Mouse (Mus musculus) central nervous system, embryonic 18 days (tissue): ENCODE data around the gene Cpt1c. TPM values are rescaled to one million over a fixed set of nuclear protein-coding genes. Genes with fewer than 3 reads are reported as not detected.

ENCODE experiments used
- polyA plus RNA-seq: library from polyadenylated mRNA; depleted of rRNA; stranded (reverse); fragments of >200 nt; gene quantifications from 2 replicates; pipeline ENCODE4 v1.2.3, GENCODE M21; 2012; rRNA removed

The Cpt1c gene
- polyA plus RNA-seq, result 96.5 and 105 TPM in 2 replicates

DNA sequence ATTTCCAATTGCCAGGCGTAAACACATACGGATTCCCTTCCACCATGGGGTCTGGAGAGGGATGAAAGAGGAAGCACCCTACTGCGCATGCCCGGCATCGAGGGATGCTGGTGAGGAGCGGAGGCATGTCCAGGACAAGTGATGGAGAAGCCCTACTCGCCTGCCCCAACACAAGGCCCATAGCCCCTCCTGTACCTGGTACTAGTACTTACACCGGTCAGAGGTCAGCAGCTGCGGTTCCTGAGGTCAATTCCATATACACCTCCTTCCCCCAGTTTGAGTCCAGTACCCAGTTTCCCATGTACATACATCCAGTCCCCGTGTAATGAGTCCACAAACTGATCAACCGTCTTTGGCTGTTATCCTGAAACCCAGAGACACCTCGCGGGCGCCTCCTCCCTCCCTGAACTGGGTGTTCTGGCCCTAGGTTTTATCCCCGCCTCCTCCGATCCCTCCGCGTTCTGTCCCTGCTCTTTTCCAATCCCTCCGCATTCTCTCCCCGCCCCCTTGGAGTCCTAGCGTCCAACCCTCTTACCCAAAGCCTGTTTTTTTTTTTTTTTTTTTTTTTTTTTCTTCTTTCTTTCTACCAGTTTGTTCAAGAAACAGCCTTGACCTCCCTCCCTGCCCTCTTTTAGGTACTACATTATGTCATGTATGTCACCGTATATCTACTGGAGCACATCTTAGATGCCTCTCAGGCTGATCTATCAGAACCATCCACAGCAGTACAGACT, at the start of gene Cpt1c:
Cpt1c (minus strand) TSS at position 469 of the 734 bp plus-strand sequence.

GRCm38 (mm10) chr7:45017242-45018061, 42.8 kb upstream of the Cpt1c start, which contains the start of gene Rras:
Gene Rras, plus strand, starts transcription at chr7:45017961.

DNA sequence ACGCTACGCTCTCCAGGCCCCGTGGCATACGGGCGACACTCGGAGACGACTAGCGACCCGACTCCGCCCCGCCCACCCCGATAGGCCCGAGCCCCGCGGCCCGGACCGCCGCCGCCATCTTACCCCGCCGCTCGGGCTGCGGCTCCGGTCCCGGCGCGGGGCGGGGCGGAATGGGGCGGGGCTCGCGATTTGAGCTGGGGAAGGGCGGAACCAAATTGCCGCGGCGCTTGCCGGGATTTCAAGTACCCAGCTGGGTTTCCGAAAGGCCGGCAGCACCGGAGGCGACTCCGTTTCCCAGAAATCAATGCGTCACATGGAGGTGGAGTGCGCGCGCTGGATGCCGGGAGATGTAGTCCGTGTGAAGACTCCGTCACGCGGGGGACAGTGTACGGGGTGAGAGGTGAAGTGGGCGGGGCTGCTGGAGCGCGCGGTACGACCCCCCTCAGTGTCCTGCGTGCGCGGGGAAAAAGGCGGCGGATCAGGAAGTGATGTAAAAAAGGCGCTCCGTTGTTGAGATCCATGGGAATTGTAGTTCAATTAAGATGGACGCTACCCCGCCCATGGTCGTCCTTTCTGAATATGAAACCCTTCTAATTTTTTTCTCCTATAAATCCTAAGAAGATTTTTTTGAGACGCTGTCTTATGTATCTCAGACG, 41.4 kb upstream of the Cpt1c start, which contains the start of gene Scaf1:
Scaf1 (minus strand) TSS at position 407 of the 656 bp plus-strand sequence.

GRCm38 (mm10) chr7:44998501-44998955, 23.9 kb upstream of the Cpt1c start, which contains the start of gene Bcl2l12:
Gene Bcl2l12, minus strand, starts transcription at chr7:44998712.

GRCm38 (mm10) chr7:44997231-44997939, 22.7 kb upstream of the Cpt1c start, which contains the start of gene Irf3:
Gene Irf3, plus strand, starts transcription at chr7:44997648.

DNA sequence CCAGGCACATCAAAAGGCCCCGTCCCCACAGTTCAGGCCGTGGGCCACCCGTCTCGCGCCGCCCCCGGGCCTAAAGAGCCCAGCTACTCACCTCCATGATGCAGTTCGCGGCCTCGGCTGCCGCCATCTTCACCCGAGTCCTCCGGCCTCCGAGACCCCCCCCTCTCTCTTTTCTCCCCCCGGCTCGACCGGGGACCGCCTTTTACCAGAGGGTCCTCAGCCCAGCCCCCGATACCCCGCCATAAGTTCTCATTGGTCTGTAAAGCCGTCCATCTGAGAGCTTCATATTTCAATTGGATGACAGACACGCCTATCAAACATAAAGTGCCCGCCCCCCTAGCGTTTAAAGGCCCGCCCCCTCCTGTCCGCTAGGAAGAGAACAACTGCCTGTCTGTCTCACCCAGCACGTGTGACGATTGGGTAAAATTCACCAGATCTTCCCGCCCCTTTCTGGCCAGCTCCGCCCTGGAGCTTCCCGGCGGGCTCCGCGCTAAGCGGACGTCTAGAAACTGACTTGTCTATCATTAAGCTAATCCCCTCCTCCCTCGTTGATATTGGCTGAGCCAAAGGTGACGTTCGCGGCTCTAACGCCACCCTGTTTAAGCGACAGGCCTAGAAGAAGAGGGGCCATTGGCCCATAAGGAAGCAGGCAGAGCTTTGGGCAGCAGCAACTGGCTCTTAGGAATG, 11.7 kb upstream of the Cpt1c start, which contains the start of gene Prmt1:
Prmt1 (minus strand) TSS at position 377 of the 687 bp plus-strand sequence.

GRCm38 (mm10) chr7:44942904-44943303, 31.7 kb downstream of the Cpt1c start, which contains the start of gene Tsks:
Gene Tsks, plus strand, starts transcription at chr7:44943204.

DNA sequence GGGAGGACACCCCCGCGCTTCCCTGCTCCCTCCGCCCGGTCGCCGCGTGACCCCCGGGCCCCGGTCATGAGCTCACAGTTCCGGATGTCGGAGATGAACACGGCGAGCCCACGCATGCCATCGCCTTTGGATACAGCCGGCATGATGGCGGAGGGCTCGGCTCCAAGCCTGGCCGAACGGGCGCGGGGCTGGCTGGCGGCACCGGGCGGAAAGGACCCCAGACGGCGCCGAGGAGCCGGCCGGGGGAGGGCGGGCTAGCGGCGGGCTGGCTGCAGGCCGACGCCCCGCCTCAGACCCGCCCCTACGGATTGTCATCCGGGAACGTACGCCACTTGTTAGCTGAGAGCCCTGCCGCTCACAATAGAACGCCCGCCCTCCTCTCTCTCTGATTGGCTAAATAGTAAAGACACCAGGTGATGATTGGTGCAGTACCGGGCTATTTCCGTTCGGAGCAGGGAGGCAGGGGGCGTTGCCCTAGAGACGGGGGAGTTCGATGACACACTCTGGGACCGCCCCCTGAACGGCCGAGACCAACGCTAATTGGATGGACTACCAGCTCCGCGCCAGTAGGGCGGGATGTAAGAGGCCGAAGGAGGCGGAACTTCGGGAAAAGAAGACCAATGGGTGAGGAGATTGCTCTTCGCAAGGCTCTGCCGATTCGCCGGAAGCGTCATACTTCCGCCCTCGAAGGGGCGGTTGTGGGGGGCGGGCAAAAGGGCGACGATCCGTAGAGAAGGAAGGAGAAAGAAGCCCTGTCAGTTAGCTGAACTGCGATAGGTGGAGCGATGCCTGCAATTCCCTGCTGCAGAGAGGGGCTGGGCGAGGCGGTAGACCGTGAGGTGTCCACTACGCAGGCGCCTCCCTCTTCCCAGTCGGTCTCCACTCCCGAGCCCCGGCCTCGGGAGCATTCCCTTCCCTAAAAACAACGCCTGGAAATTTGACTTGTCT, 45.2 kb downstream of the Cpt1c start, which contains the start of gene Ap2a1:
Ap2a1 (minus strand) TSS at position 293 of the 948 bp plus-strand sequence.

Other genes starting within 250 kb of the Cpt1c start
- gene Vrk3, start 226.4 kb downstream of the Cpt1c start, polyA plus RNA-seq, result 28.7 TPM in 2 replicates
- 1.2 and 1.3 TPM in 2 replicates for gene Zfp473, start 223.8 kb downstream of the Cpt1c start, polyA plus RNA-seq
- 60.4 and 62.0 TPM in 2 replicates for gene Nup62, start 158.8 kb downstream of the Cpt1c start, polyA plus RNA-seq
- 0.43 and 0.61 TPM in 2 replicates for gene Il4i1, start 158.5 kb downstream of the Cpt1c start, polyA plus RNA-seq
- 15.3 and 17.9 TPM in 2 replicates for gene Atf5, start 158.2 kb downstream of the Cpt1c start, polyA plus RNA-seq
- gene Akt1s1, start 125.9 kb downstream of the Cpt1c start, polyA plus RNA-seq, result 98.0 and 109 TPM in 2 replicates
- 104 and 109 TPM in 2 replicates for gene Tbc1d17, start 125.8 kb downstream of the Cpt1c start, polyA plus RNA-seq
- gene Pnkp, start 117.7 kb downstream of the Cpt1c start, polyA plus RNA-seq, result 31.5 and 33.3 TPM in 2 replicates
- 560 and 658 TPM in 2 replicates for gene Ptov1, start 105.1 kb downstream of the Cpt1c start, polyA plus RNA-seq
- gene Med25, start 82.1 kb downstream of the Cpt1c start, polyA plus RNA-seq, result 135 and 146 TPM in 2 replicates
- gene Fuz, start 78.8 kb downstream of the Cpt1c start, polyA plus RNA-seq, result 23.8 and 23.9 TPM in 2 replicates
- gene Ap2a1, start 45.4 kb downstream of the Cpt1c start, polyA plus RNA-seq, result 139 and 165 TPM in 2 replicates
- gene Tsks, start 31.6 kb downstream of the Cpt1c start, polyA plus RNA-seq, result 0.08 and 0.10 TPM in 2 replicates
- 861 and 874 TPM in 2 replicates for gene Prmt1, start 11.7 kb upstream of the Cpt1c start, polyA plus RNA-seq
- 89.9 and 97.5 TPM in 2 replicates for gene Irf3, start 22.8 kb upstream of the Cpt1c start, polyA plus RNA-seq
- 8.4 and 10.7 TPM in 2 replicates for gene Bcl2l12, start 23.9 kb upstream of the Cpt1c start, polyA plus RNA-seq
- gene Scaf1, start 41.5 kb upstream of the Cpt1c start, polyA plus RNA-seq, result 91.3 and 106 TPM in 2 replicates
- 20.9 and 23.6 TPM in 2 replicates for gene Rras, start 43.1 kb upstream of the Cpt1c start, polyA plus RNA-seq
- 9.9 and 13.2 TPM in 2 replicates for gene Prr12, start 78.0 kb upstream of the Cpt1c start, polyA plus RNA-seq
- gene Nosip, start 87.6 kb upstream of the Cpt1c start, polyA plus RNA-seq, result 74.9 and 77.9 TPM in 2 replicates
- gene Prrg2, start 87.8 kb upstream of the Cpt1c start, polyA plus RNA-seq, result 17.9 and 18.6 TPM in 2 replicates
- 34.7 and 64.0 TPM in 2 replicates for gene Rcn3, start 117.4 kb upstream of the Cpt1c start, polyA plus RNA-seq
- 15.8 and 18.4 TPM in 2 replicates for gene Fcgrt, start 129.0 kb upstream of the Cpt1c start, polyA plus RNA-seq
- 524 and 549 TPM in 2 replicates for gene Rps11, start 149.6 kb upstream of the Cpt1c start, polyA plus RNA-seq
- gene Rpl13a, start 153.9 kb upstream of the Cpt1c start, polyA plus RNA-seq, result 2,210 and 2,469 TPM in 2 replicates
- 0.21 and 0.34 TPM in 2 replicates for gene Gm45713, start 161.4 kb upstream of the Cpt1c start, polyA plus RNA-seq
- 7.5 and 9.1 TPM in 2 replicates for gene Flt3l, start 161.6 kb upstream of the Cpt1c start, polyA plus RNA-seq
- 144 and 160 TPM in 2 replicates for gene Pih1d1, start 179.5 kb upstream of the Cpt1c start, polyA plus RNA-seq
- gene Aldh16a1, start 179.7 kb upstream of the Cpt1c start, polyA plus RNA-seq, result 13.3 and 16.7 TPM in 2 replicates
- 45.9 and 55.3 TPM in 2 replicates for gene Slc17a7, start 189.1 kb upstream of the Cpt1c start, polyA plus RNA-seq
- 0.16 and 0.22 TPM in 2 replicates for gene Gfy, start 204.7 kb upstream of the Cpt1c start, polyA plus RNA-seq
- gene Pth2, start 206.1 kb upstream of the Cpt1c start, polyA plus RNA-seq, result 0.19 and 0.21 TPM in 2 replicates
- gene Ccdc155, start 230.0 kb upstream of the Cpt1c start, polyA plus RNA-seq, result 0.56 and 0.74 TPM in 2 replicates
- 5.7 and 5.9 TPM in 2 replicates for gene Dkkl1, start 237.3 kb upstream of the Cpt1c start, polyA plus RNA-seq
- gene Tead2, start 240.9 kb upstream of the Cpt1c start, polyA plus RNA-seq, result 57.7 and 65.9 TPM in 2 replicates